Mouse (Mus musculus): ENCODE measurements around the gene Pard3. TPM values are rescaled to one million over a fixed set of nuclear protein-coding genes. Genes with fewer than 3 reads are reported as not detected.

The Pard3 gene
- polyA plus RNA-seq, 1 experiment: 51.2 TPM

- TF ChIP-seq CTCF (conservative IDR thresholded peaks at IDR 0.05; ENCODE audit: insufficient read depth, insufficient read length, low read depth, low read length) (no peak), POLR2A (IDR thresholded peaks at IDR 0.05; ENCODE audit: low read depth, low read length) (no peak)
- DNase-seq: no peak
- H3K4me1 ChIP-seq (ENCODE audit: control insufficient read depth, insufficient read depth, low read length): peaks cover 49% of the 10 kb centered on the region
- H3K27me3 ChIP-seq (replicated peaks; ENCODE audit: control insufficient read depth, insufficient read depth, low read length): no peaks in the 10 kb centered on the region
- no peak overlapping the region for H3K4me3 ChIP-seq (ENCODE audit: insufficient read depth, low read depth, low read length)
- no peak overlapping the region for H3K27ac ChIP-seq (ENCODE audit: insufficient read depth, low read depth, low read length)
- no peaks in the 10 kb centered on the region for H3K36me3 ChIP-seq (ENCODE audit: control insufficient read depth, insufficient read depth, low read length)
- 43% methylated on average over 5 of the region's 5 CpGs for WGBS
Measured at GRCm38 (mm10) chr8:127134327-127134726, 70.6 kb downstream of the Pard3 start.

GRCm38 (mm10) chr8:127136201-127136600 lies 72.5 kb downstream of the Pard3 start:
- Histone ChIP-seq H3K4me1 (ENCODE audit: control insufficient read depth, insufficient read depth, low read length) (peaks cover 34% of the 10 kb centered on the region), H3K27ac (ENCODE audit: insufficient read depth, low read depth, low read length) (peak overlapping the region; percentile 67), H3K4me3 (ENCODE audit: insufficient read depth, low read depth, low read length) (no peak overlapping the region), H3K36me3 (ENCODE audit: control insufficient read depth, insufficient read depth, low read length) (no peaks in the 10 kb centered on the region), H3K27me3 (replicated peaks; ENCODE audit: control insufficient read depth, insufficient read depth, low read length) (no peaks in the 10 kb centered on the region)
- TF ChIP-seq POLR2A (IDR thresholded peaks at IDR 0.05; ENCODE audit: low read depth, low read length): no peak
- TF ChIP-seq CTCF (conservative IDR thresholded peaks at IDR 0.05; ENCODE audit: insufficient read depth, insufficient read length, low read depth, low read length): no peak
- no peak for DNase-seq
- 55% methylated on average over 2 of the region's 2 CpGs for WGBS

GRCm38 (mm10) chr8:127136781-127137180 lies 73.1 kb downstream of the Pard3 start:
- Histone ChIP-seq H3K27ac (ENCODE audit: insufficient read depth, low read depth, low read length) (peak overlapping the region; percentile 67), H3K4me3 (ENCODE audit: insufficient read depth, low read depth, low read length) (no peak overlapping the region), H3K4me1 (ENCODE audit: control insufficient read depth, insufficient read depth, low read length) (peaks cover 31% of the 10 kb centered on the region), H3K27me3 (replicated peaks; ENCODE audit: control insufficient read depth, insufficient read depth, low read length) (no peaks in the 10 kb centered on the region), H3K36me3 (ENCODE audit: control insufficient read depth, insufficient read depth, low read length) (no peaks in the 10 kb centered on the region)
- DNase-seq: peak; percentile 66
- TF ChIP-seq CTCF (conservative IDR thresholded peaks at IDR 0.05; ENCODE audit: insufficient read depth, insufficient read length, low read depth, low read length): no peak
- no peak for TF ChIP-seq POLR2A (IDR thresholded peaks at IDR 0.05; ENCODE audit: low read depth, low read length)
- WGBS: 78% methylated on average over 2 of the region's 2 CpGs

- TF ChIP-seq POLR2A (IDR thresholded peaks at IDR 0.05; ENCODE audit: low read depth, low read length) (no peak), CTCF (conservative IDR thresholded peaks at IDR 0.05; ENCODE audit: insufficient read depth, insufficient read length, low read depth, low read length) (peak; percentile 88)
- Histone ChIP-seq H3K27ac (ENCODE audit: insufficient read depth, low read depth, low read length) (no peak overlapping the region), H3K4me1 (ENCODE audit: control insufficient read depth, insufficient read depth, low read length) (peaks cover 31% of the 10 kb centered on the region), H3K27me3 (replicated peaks; ENCODE audit: control insufficient read depth, insufficient read depth, low read length) (no peaks in the 10 kb centered on the region), H3K4me3 (ENCODE audit: insufficient read depth, low read depth, low read length) (no peak overlapping the region), H3K36me3 (ENCODE audit: control insufficient read depth, insufficient read depth, low read length) (no peaks in the 10 kb centered on the region)
- peak; percentile 92 for DNase-seq
- 3% methylated on average over 1 of the region's 1 CpGs for WGBS
Measured at GRCm38 (mm10) chr8:127139154-127139553, 75.5 kb downstream of the Pard3 start.

GRCm38 (mm10) chr8:127140945-127141344 lies 77.3 kb downstream of the Pard3 start:
- no peak for TF ChIP-seq POLR2A (IDR thresholded peaks at IDR 0.05; ENCODE audit: low read depth, low read length)
- TF ChIP-seq CTCF (conservative IDR thresholded peaks at IDR 0.05; ENCODE audit: insufficient read depth, insufficient read length, low read depth, low read length): no peak
- Histone ChIP-seq H3K4me3 (ENCODE audit: insufficient read depth, low read depth, low read length) (no peak overlapping the region), H3K4me1 (ENCODE audit: control insufficient read depth, insufficient read depth, low read length) (peaks cover 26% of the 10 kb centered on the region), H3K27me3 (replicated peaks; ENCODE audit: control insufficient read depth, insufficient read depth, low read length) (no peaks in the 10 kb centered on the region), H3K36me3 (ENCODE audit: control insufficient read depth, insufficient read depth, low read length) (no peaks in the 10 kb centered on the region), H3K27ac (ENCODE audit: insufficient read depth, low read depth, low read length) (no peak overlapping the region)
- no peak for DNase-seq
- WGBS: 78% methylated on average over 2 of the region's 2 CpGs

- Histone ChIP-seq H3K36me3 (ENCODE audit: control insufficient read depth, insufficient read depth, low read length) (no peaks in the 10 kb centered on the region), H3K27ac (ENCODE audit: insufficient read depth, low read depth, low read length) (no peak overlapping the region), H3K4me3 (ENCODE audit: insufficient read depth, low read depth, low read length) (no peak overlapping the region), H3K4me1 (ENCODE audit: control insufficient read depth, insufficient read depth, low read length) (peaks cover 10% of the 10 kb centered on the region), H3K27me3 (replicated peaks; ENCODE audit: control insufficient read depth, insufficient read depth, low read length) (no peaks in the 10 kb centered on the region)
- WGBS: 25% methylated on average over 7 of the region's 7 CpGs
- DNase-seq: no peak
- TF ChIP-seq CTCF (conservative IDR thresholded peaks at IDR 0.05; ENCODE audit: insufficient read depth, insufficient read length, low read depth, low read length): no peak
- no peak for TF ChIP-seq POLR2A (IDR thresholded peaks at IDR 0.05; ENCODE audit: low read depth, low read length)
Measured at GRCm38 (mm10) chr8:127143641-127144040, 79.9 kb downstream of the Pard3 start.

GRCm38 (mm10) chr8:127144562-127144961 lies 80.9 kb downstream of the Pard3 start:
- no peak for TF ChIP-seq CTCF (conservative IDR thresholded peaks at IDR 0.05; ENCODE audit: insufficient read depth, insufficient read length, low read depth, low read length)
- no peak for TF ChIP-seq POLR2A (IDR thresholded peaks at IDR 0.05; ENCODE audit: low read depth, low read length)
- Histone ChIP-seq H3K27me3 (replicated peaks; ENCODE audit: control insufficient read depth, insufficient read depth, low read length) (no peaks in the 10 kb centered on the region), H3K4me3 (ENCODE audit: insufficient read depth, low read depth, low read length) (no peak overlapping the region), H3K4me1 (ENCODE audit: control insufficient read depth, insufficient read depth, low read length) (peaks cover 8% of the 10 kb centered on the region; the same call in 1 of the 2 replicates), H3K36me3 (ENCODE audit: control insufficient read depth, insufficient read depth, low read length) (no peaks in the 10 kb centered on the region), H3K27ac (ENCODE audit: insufficient read depth, low read depth, low read length) (no peak overlapping the region)
- WGBS: 41% methylated on average over 4 of the region's 4 CpGs
- no peak for DNase-seq
